Mouse (Mus musculus) right cerebral cortex, postnatal 14 days (tissue): ENCODE data around the gene Nkpd1.
A peak's percentile ranks its signal among the peaks of the same experiment; 100 is the strongest.

Experiments used
- DNase-seq: peaks from one replicate; pipeline ENCODE4 v3.0.0; 2022

Gene Nkpd1

DNA sequence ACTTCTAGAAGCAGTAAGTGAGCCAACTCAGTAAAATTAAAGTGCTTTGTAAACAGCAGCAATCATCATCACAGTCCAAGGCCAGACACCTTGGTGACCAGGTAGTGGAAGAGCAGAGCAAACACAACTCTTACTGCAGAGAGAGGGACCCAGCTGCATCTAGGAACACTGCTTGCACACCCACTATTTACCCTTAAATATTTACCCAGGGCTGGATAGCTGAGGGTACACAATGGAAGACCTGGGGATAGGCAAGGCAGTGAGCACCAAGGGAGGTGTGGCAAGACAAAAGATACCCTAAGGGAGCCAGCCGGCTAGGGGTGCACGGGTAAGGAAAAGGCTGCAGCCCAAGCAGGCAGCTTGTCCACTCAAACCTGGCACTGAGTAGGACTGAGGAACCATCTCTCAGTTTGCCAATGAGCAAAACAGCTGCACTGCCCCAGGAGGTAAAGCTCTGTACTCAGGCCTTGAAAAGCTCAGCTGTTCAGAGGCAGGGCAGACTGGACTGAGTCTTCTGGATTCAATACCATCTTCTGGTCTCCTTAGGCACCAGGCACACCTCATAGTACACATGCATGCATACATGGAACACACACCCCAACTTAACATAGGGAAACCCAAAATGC, 29.8 kb downstream of the Nkpd1 start:
- no peak for DNase-seq

DNA sequence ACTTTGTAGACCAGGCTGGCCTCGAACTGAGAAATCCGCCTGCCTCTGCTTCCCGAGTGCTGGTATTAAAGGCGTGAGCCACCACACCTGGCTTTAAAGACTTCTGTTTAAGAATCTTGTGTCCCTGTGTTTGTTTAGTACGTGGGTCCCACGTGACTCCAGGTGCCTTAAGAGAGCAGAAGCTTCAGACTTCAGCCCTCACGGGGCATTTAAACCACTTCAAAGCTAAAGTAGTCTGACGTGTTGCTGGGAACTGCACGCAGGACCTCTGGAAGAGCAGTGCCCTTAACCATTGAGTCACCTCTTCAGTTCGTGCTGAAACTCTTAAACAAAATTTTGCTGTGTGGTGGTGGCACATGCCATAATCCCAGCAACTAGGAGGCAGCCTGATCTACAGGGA, 31.8 kb downstream of the Nkpd1 start:
- no peak for DNase-seq

DNA sequence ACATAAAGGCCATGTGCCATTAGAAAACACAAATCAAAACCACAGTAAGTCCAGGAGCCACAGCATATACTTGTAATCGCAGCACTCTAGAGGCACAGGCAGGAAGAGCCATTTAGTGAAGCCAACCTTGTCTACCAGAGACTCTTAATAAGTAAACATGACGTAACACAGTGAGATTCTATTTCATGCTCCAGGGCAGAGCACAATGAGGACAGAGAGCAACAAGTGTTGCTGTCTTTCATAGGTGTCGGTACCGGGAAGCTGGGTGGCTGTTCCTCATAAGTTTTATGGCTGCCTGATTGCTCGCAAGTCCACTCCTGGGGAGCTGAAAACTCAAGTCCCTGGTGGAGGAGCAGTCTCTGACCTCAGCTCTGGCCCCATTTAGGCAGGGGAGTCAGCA, 34.0 kb downstream of the Nkpd1 start:
- no peak for DNase-seq

DNA sequence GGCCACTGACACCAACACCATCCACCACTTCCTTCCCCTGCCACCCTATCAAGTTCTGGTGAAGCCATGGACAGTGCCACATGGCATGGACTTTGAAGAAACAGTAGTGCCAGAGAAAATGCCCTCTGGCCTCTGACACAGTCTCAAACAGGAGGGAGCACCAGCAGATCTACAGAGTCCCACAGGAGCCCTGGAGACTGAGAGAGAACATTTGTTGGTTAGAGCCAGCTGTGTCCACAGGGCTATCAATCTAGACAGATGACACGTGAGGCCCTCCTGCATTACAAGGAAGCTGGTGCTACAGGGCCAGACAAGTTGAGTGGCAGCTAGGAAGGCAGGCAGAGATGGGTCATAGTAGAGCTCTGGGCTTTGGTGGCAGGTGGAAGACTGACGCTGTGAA, 34.8 kb downstream of the Nkpd1 start:
- no peak for DNase-seq

DNA sequence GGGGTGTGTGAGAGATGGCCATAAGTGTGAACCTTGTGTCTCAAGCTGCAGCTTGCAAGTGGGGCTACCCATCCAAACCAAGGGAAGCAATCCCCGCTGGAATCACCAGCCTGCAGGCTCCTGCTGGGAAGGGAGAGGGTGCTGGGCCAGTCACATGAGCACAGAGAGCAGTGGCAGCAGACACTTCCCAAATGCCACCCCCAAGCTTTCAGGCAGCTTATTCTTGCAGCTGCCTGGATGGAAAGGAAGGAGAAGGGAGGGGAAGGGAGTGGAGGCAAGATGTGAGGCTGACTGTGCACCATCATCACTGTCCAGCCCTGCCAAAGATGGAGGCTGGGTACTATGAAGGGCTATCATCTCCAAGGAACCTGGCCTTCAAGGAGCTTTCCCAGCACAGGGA, 36.5 kb downstream of the Nkpd1 start:
- DNase-seq: no peak

DNA sequence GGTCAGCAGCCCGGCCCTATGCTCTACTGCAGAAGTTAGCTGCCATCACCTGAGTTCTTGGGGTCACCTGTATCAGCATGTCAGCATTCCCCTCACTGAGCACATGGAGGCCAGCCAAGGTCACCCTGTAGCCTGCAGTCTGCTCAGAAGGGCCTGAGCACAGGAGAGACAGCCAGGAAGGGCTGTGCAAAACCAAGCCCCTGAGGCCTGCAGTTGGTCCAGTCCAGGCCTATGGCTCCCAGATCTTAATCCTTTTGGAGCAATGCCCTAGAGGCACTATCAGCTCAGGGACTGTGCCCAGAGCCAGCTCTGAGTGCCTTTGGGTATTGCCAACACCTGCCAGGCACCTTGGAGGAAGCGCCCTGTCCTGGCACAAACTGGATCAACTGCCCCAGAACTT, 39.4 kb downstream of the Nkpd1 start:
- DNase-seq: no peak

DNA sequence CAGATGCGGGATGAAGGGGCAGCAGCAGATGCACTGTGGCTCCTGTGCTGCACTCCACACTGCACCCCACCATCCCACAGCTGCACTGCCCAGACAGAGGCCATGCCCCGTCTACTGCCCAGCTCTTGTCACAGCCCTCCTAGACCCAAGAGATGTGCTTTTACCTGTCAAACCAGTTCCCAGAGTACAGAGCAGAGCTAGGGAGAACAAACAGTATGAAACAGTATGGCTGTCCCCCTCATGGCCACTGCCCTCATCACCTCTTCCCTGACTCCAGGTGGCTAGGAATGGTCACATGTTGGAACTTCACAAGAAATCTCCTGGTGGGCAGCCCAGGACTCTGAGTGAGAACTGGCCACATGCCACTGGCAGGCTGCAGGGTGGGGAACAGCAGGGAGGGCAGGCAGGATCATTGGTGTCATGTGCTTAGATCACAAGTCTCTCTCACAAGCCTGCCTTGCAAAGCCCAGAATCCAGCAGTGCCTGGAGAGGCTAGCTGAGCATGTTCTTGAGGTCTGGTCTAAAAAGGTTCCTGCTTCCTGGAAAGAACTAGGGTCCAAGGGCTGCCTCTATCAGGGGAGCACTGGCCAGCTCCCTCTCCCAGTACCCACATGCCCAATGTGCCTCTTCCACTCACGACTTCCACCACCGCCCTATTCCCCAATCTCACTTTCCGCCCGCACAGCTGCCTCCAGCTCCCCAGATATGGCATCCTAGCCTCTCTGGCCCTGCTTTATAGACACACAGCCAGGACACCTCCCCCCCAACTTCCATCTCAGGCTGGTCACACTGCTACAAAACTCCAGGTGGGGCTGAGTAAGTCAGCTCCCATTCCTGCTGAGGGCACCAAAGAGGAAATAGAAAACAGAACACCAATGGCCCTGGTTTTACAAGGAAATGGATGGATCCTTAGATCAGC, 40.6 kb downstream of the Nkpd1 start:
- no peak for DNase-seq

DNA sequence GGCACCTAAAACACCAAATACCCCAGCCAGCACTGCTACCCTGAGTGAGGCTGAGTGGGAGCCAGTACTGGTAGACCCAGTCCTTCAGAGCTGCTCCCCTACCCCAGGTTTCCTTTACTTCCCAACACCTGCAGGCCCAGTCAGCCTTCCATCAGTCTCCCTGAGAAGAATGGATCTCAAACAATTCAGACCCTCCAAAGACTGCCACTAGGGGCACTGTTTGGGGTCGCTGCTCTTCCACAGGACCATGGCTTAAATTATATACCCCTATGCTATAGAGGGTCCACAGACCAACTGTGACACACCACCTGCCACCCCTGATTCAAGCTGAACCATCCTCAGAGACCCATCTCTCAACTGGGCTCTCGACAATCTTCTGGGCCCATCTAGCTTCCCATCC, 41.3 kb downstream of the Nkpd1 start:
- no peak for DNase-seq

DNA sequence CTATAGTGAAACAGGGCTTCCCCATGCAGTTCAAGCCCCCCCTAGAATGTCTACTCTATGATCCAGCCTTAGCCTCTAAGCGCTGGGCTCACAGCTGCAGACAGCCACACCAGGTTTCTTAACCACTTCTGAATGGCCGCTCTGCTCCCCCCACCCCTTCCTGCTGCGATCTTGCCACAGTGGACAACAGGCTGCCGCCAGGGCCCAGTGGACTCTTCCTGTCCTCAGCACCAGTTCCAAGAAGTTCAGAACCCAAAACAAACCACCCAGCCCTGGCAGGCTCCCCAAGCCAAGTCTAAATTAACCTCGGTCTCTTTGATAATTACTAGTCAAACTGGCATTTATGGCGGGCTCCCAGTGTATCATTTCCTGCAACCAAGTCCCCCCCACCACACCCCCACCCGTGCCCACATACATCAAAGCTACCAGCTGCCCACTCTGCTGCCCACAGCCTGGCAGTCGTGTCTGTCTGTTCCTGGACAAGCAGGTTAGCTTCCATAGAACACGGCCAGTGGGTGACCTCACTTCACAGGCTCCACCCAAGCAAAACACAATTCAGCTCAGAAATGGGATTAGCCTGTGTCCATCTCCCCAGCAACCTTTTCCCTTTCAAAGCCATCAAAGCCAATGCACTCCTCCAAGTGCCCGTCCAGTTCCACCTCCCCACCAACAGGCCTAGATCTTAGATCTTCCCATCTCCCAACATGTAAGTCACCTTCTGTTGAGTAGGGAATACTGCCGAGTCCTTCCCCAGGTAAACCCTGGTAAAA, 43.0 kb downstream of the Nkpd1 start:
- no peak for DNase-seq

DNA sequence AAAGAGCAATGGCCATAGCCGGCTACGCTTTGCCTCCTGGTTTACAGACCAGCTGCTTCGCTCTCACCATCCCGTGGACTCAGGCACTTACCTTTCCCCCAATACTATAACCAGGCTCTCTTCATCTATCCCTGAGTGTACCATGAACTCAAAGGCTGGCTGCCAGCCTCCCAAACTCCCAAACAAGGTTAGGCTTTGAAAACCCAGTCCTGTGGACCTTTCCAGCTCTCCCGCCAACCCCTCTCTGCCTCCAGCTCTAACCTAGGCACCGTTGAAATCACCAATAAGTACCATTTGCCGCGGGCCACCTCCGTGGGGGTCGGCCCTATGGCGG, 43.8 kb downstream of the Nkpd1 start:
- DNase-seq: no peak

DNA sequence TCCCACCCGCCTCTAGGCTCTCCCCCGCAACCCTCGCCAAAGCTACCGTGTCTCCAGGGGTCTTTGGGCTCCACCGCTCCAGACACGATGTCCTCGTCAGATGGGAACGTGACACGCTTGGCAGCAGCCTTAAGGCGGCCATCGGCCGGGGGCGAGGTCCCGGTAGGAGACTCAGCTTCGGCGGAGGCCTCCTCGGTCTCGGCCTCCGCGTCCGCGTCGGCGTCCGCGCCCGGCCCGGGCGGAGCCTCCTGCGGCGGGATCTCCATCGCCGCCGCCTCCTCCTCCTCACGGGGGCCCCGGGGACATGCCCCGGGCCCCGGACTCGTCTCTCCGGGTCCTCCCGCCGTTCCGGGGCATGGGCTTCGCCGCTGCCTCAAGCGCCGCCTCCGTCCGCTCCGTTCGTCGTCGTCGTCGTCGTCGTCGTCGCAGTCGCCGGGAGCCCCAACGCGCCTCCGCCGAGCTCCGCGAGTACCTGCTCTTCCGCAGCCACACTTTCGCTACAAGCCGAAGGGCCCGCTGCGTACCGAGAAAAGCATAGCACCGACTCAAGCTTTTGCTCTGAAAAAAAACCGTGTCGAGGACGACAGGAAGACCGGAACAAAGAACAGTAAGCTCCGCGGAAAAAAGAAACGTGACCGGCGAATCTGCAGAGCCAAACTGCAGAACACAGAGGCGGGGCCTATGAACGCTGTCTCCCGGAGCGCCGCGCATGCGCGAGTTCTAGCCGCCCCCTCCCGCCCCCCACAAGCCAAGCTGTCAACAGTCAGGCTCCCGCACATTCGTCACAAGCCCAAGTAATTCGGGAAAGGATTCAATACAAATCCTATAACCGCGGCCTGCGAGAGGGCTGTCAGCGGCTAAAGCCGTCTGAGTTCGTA, 44.4 kb downstream of the Nkpd1 start:
- peak; percentile 91 for DNase-seq

DNA sequence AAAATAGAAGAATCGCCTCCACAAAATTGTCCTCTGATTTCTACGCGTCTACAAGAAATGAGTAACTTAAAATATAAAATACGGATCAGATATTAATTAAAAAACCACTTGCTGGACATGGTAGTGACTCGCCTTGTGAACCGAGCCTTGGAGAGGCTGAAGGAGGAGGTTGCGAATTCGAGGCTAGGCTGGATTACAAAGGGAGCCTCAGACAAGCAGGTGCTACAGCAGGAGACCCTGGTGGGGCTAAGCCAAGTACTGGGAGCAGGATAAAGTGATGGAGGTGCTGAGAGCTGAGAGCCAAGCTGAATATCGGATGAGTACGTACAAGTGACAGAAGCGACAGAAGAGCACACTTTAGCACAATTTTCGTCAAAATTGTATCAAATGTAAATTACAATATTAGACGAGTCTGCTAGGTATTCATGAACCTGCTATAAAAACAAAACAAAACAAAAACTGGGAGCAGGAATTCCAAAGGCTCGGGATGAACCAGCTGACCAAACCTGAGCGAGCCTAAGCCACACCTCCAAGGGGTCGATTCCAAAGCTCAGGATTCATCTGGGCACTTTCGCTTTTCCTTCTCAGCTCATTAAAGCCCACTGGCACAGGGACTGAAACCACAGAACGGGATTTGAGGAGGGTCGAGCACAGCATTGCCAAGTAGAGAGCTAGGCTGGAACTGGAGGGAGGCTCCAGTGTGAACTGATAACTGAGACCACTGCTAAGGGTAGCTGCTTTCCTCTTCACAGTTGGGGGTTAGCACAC, 45.2 kb downstream of the Nkpd1 start, which contains the start of gene Ppp1r37:
Ppp1r37 (minus strand) TSS at position 434 of the 768 bp plus-strand sequence.
- DNase-seq: no peak

DNA sequence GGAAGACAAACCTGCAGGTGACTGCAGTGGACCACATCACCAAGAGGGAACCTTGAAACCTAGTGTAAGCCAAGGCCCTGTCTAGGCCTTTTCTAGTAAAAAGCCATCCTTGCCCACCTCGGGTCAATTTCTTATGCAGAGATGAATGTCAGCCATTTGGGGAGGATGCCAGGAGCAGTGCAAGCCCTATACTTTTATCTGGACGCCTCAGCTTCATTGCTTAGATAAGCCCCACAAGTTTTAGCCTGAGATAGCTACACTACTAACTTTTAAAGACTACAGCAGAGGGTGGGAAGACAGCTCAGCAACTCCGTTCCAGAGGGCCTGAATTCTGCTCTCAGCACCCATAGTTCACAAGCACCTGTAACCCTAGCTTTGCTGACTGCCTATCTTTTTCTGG, 46.2 kb downstream of the Nkpd1 start:
- DNase-seq: no peak

DNA sequence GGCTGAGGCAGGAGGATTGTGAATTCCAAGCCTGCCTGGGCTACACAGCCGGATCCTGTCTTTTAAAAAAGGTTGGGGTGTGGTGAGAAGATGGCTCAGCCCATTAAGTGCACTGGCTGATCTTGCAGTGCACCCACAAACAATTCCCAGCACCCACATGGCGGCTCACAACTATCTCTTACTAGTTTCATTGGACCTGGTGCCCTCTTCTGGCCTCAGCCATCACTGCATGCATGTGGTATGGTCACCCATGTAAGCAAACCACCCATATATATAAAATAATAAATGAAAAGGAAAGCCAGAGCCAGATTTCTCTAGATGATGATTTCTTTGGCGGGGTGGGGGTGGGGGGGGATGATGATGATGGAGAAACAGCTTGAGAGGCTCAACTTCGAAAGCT, 46.8 kb downstream of the Nkpd1 start:
- no peak for DNase-seq

DNA sequence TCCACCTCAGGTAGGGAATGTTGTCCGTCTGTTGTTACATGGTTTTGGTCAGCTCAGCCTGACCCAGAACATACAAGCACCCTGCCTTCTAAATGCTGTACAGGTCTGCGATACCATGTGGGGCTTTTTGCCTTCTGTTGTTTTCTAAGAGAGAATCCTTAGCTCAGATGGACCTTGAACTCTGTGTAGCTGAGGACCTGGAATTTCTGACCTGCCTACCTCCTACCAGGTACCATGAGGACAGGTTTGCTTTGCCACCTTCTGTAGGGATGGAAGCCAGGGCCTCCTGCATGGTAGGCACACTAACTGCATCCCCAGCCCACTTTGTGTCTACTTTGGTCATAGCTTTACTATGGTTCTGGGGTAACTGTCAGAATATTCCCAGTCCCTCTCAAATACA, 48.2 kb downstream of the Nkpd1 start:
- DNase-seq: no peak

DNA sequence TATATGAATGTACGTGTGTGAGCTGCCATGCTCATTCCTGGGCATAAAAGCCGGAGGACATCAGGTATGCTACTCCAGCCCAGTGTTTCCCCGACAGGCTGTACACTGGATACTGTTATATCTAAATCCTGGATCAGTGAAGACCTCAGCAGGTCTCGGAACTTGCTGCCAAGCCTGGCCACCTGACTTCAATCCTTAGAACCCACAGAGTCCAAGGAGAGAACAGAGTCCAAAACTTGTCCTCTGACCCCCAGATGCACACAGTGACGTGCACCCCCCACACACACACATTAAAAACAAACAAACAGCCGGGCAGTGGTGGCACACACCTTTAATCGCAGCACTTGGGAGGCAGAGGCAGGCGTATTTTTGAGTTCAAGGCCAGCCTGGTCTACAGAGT, 49.8 kb downstream of the Nkpd1 start:
- no peak for DNase-seq

DNA sequence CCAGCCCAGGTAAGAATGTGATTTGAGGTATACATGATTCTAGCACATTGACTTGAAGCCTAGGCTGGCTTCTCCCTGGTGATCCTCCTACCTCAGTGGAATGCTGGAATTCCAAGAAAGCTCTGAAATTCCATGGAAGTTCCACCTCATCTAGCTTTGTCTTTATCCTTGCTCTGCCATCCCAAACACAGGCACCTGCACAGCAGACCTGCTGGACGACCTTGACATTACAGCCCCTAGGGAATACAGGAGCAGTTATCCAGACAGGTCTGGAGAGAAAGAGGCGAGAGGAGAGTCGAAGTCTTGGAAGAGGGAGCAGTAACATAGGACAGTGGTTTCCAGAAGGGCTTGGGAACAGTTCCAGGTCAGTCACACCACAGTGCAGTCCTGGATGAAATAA, 52.0 kb downstream of the Nkpd1 start:
- DNase-seq: no peak

DNA sequence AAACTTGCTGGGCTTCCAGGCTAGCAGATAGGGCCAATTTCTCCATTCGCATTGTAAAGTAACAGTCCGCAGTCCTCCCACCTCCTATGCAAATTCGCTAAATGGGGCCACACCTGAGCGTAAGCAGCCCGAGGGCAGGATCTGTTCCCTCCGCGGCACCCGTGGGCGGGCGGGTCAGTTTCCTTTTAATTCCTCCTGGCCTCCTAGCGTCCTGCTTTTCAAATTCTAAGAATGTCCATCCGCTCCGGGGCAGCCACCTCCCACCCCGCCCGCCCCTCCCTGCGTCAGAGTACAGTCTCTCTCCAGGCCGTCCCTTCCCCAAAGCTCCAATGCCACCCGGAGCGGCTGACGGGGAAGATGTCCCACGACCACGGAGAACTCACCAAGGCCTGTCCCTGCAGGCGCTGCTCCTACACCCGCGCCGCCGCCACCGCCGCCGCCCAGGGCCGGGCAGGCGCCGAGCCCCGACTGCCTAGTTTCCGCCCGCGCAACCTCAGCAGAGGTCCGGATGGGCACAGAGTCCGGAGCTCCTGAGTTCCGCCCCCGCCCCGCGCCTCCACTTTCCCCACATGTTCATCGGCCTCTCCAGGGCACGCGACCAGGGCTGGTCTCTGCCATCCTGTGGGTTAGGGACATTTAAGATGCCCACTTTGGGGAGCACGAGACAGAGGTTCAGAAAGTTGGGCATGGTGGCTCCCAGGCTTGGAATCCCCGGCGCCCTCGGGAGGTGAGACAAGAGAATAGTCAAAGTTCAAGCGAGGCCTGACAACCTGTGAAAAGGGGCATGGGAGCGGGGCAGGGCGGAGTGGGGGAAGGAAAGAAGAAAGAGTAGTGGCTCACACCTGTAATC, 55.5 kb downstream of the Nkpd1 start:
- DNase-seq: peak; percentile 75

DNA sequence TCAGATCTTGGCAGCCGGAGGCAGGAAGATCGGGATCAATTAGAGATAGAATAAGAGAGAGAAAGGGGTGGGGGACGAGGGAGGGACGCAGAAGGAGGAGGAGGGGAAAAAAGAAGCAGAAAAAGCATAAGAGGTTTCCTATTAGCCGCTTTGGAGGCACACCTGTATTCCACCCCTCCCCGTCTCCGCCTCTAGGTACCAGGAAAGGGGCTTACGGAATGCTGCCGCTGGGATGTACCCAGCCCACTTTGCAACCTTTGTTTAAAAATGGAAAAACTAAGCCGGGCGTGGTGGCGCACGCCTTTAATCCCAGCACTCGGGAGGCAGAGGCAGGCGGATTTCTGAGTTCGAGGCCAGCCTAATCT, 56.1 kb downstream of the Nkpd1 start:
- no peak for DNase-seq
